Mouse (Mus musculus) spleen, adult 2 months (tissue): ENCODE results near the gene Mroh3.

Experiments used
- CTCF ChIP-seq: fragments of 200-500 bp; IDR thresholded peaks from 2 replicates; pipeline ENCODE4 v1.5.1; 2011; ENCODE audit warnings: mild to moderate bottlenecking, inconsistent platforms; ENCODE audit not compliant: insufficient read depth, insufficient read length, insufficient replicate concordance; ENCODE audit errors: extremely low read depth
- POLR2A ChIP-seq: fragments of 200-500 bp; IDR thresholded peaks from 2 replicates; pipeline ENCODE4 v1.6.1; 2011; ENCODE audit warnings: low read depth, low read length, inconsistent platforms

DNA sequence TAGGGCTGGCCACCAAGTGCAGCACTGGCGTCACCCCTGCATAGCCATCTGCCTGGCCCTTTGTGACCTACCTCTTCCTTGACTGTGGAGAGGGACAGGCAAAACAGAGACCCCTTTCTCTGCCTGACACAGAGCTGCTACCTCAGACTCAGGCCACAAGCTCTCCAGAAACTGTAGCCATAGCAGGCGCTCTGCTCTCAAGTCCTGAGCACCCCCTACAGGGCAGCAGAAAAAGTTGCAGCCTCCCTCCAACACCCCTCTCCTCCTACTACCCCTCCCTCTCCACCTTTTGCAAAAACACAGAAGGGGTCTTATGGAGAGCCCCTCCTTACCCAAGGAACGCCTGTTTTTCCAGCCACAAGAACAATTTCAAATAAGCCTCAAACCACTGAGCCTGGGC, at the start of gene Mroh3:
- TF ChIP-seq CTCF, result peak; percentile 73; the same call in 1 of the 2 replicates
- no peak for TF ChIP-seq POLR2A
